Mouse (Mus musculus): ENCODE measurements around the gene Hsp90ab1. TPM values are rescaled to one million over a fixed set of nuclear protein-coding genes. Genes with fewer than 3 reads are reported as not detected.

Hsp90ab1 gene
- polyA plus RNA-seq, 1 experiment from 2014 or later: 2,187 TPM

- H3K4me3 ChIP-seq: peak overlapping the region; percentile 68
- no peaks in the 10 kb centered on the region for H3K9me3 ChIP-seq
- peaks cover 10% of the 10 kb centered on the region for H3K36me3 ChIP-seq (replicated peaks)
- peaks cover 92% of the 10 kb centered on the region for H3K4me1 ChIP-seq
- H3K27ac ChIP-seq (replicated peaks): peak overlapping the region; percentile 79
- WGBS: 39% methylated on average over 8 of the region's 8 CpGs
- DNase-seq (ENCODE audit: low spot score): no peak
- peaks cover 73% of the 10 kb centered on the region for H3K27me3 ChIP-seq (replicated peaks; ENCODE audit: low read depth, poor library complexity, severe bottlenecking)
These were observed 21.1 kb upstream of the Hsp90ab1 start for GRCm38 (mm10) chr17:45594195-45594594.

GRCm38 (mm10) chr17:45593479-45593878 lies 20.4 kb upstream of the Hsp90ab1 start:
- no peaks in the 10 kb centered on the region for H3K9me3 ChIP-seq
- peaks cover 17% of the 10 kb centered on the region for H3K36me3 ChIP-seq (replicated peaks)
- 11% methylated on average over 8 of the region's 8 CpGs for WGBS
- DNase-seq (ENCODE audit: low spot score): no peak
- peaks cover 66% of the 10 kb centered on the region for H3K27me3 ChIP-seq (replicated peaks; ENCODE audit: low read depth, poor library complexity, severe bottlenecking)
- H3K4me3 ChIP-seq: peak overlapping the region; percentile 68
- H3K4me1 ChIP-seq: peaks cover 86% of the 10 kb centered on the region
- H3K27ac ChIP-seq (replicated peaks): peak overlapping the region; percentile 53; the same call in 1 of the 2 replicates

- Histone ChIP-seq H3K9me3 (no peaks in the 10 kb centered on the region), H3K36me3 (replicated peaks) (peaks cover 23% of the 10 kb centered on the region), H3K4me1 (peaks cover 79% of the 10 kb centered on the region), H3K27me3 (replicated peaks; ENCODE audit: low read depth, poor library complexity, severe bottlenecking) (peaks cover 59% of the 10 kb centered on the region), H3K4me3 (peak overlapping the region; percentile 68), H3K27ac (replicated peaks) (peak overlapping the region; percentile 53)
- 42% methylated on average over 8 of the region's 8 CpGs for WGBS
- DNase-seq (ENCODE audit: low spot score): no peak
These were observed 19.7 kb upstream of the Hsp90ab1 start for GRCm38 (mm10) chr17:45592606-45593431.

GRCm38 (mm10) chr17:45591701-45592605 lies 18.9 kb upstream of the Hsp90ab1 start:
- WGBS: 44% methylated on average over 16 of the region's 16 CpGs
- no peaks in the 10 kb centered on the region; the same call in 1 of the 2 replicates for H3K9me3 ChIP-seq
- peaks cover 29% of the 10 kb centered on the region for H3K36me3 ChIP-seq (replicated peaks)
- no peak for DNase-seq (ENCODE audit: low spot score)
- H3K4me1 ChIP-seq: peaks cover 71% of the 10 kb centered on the region
- H3K27ac ChIP-seq (replicated peaks): peak overlapping the region; percentile 53
- peaks cover 51% of the 10 kb centered on the region for H3K27me3 ChIP-seq (replicated peaks; ENCODE audit: low read depth, poor library complexity, severe bottlenecking)
- H3K4me3 ChIP-seq: peak overlapping the region; percentile 68

- H3K4me1 ChIP-seq: peaks cover 66% of the 10 kb centered on the region
- WGBS: 63% methylated on average over 6 of the region's 6 CpGs
- no peak for DNase-seq (ENCODE audit: low spot score)
- H3K27ac ChIP-seq (replicated peaks): peak overlapping the region; percentile 40; the same call in 1 of the 2 replicates
- H3K27me3 ChIP-seq (replicated peaks; ENCODE audit: low read depth, poor library complexity, severe bottlenecking): peaks cover 36% of the 10 kb centered on the region
- peaks cover 38% of the 10 kb centered on the region for H3K36me3 ChIP-seq (replicated peaks)
- no peak overlapping the region for H3K4me3 ChIP-seq
- peaks cover 4% of the 10 kb centered on the region; the same call in 1 of the 2 replicates for H3K9me3 ChIP-seq
These were observed 17.3 kb upstream of the Hsp90ab1 start for GRCm38 (mm10) chr17:45590410-45590809.

- Histone ChIP-seq H3K27me3 (replicated peaks; ENCODE audit: low read depth, poor library complexity, severe bottlenecking) (peaks cover 30% of the 10 kb centered on the region), H3K27ac (replicated peaks) (0 out of 2 replicates have a peak overlapping the region, but pooled peaks have one; percentile 40), H3K36me3 (replicated peaks) (peaks cover 38% of the 10 kb centered on the region), H3K4me3 (no peak overlapping the region), H3K9me3 (peaks cover 4% of the 10 kb centered on the region; the same call in 1 of the 2 replicates), H3K4me1 (peaks cover 66% of the 10 kb centered on the region)
- no peak for DNase-seq (ENCODE audit: low spot score)
- 94% methylated on average over 8 of the region's 8 CpGs for WGBS
These were observed 16.8 kb upstream of the Hsp90ab1 start for GRCm38 (mm10) chr17:45589844-45590243.

GRCm38 (mm10) chr17:45589236-45589635 lies 16.2 kb upstream of the Hsp90ab1 start:
- 96% methylated on average over 7 of the region's 7 CpGs for WGBS
- Histone ChIP-seq H3K4me1 (peaks cover 66% of the 10 kb centered on the region), H3K4me3 (no peak overlapping the region), H3K36me3 (replicated peaks) (peaks cover 38% of the 10 kb centered on the region), H3K9me3 (peaks cover 4% of the 10 kb centered on the region; the same call in 1 of the 2 replicates), H3K27me3 (replicated peaks; ENCODE audit: low read depth, poor library complexity, severe bottlenecking) (peaks cover 24% of the 10 kb centered on the region), H3K27ac (replicated peaks) (no peak overlapping the region)
- DNase-seq (ENCODE audit: low spot score): no peak

- Histone ChIP-seq H3K27ac (replicated peaks) (no peak overlapping the region), H3K9me3 (peaks cover 4% of the 10 kb centered on the region; the same call in 1 of the 2 replicates), H3K4me3 (no peak overlapping the region), H3K4me1 (peaks cover 62% of the 10 kb centered on the region), H3K36me3 (replicated peaks) (peaks cover 38% of the 10 kb centered on the region), H3K27me3 (replicated peaks; ENCODE audit: low read depth, poor library complexity, severe bottlenecking) (peaks cover 15% of the 10 kb centered on the region)
- WGBS: 92% methylated on average over 7 of the region's 7 CpGs
- no peak for DNase-seq (ENCODE audit: low spot score)
These were observed 15.3 kb upstream of the Hsp90ab1 start for GRCm38 (mm10) chr17:45588370-45588769.

GRCm38 (mm10) chr17:45586449-45586837 lies 13.4 kb upstream of the Hsp90ab1 start:
- peak; percentile 50 for DNase-seq (ENCODE audit: low spot score)
- WGBS: 96% methylated on average over 3 of the region's 3 CpGs
- H3K27me3 ChIP-seq (replicated peaks; ENCODE audit: low read depth, poor library complexity, severe bottlenecking): no peaks in the 10 kb centered on the region
- no peak overlapping the region for H3K4me3 ChIP-seq
- peaks cover 4% of the 10 kb centered on the region; the same call in 1 of the 2 replicates for H3K9me3 ChIP-seq
- H3K36me3 ChIP-seq (replicated peaks): peaks cover 38% of the 10 kb centered on the region
- H3K4me1 ChIP-seq: peaks cover 46% of the 10 kb centered on the region
- H3K27ac ChIP-seq (replicated peaks): peak overlapping the region; percentile 87; the same call in 1 of the 2 replicates

- peaks cover 4% of the 10 kb centered on the region; the same call in 1 of the 2 replicates for H3K9me3 ChIP-seq
- H3K4me3 ChIP-seq: 0 out of 2 replicates have a peak overlapping the region, but pooled peaks have one; percentile 29
- H3K36me3 ChIP-seq (replicated peaks): peaks cover 38% of the 10 kb centered on the region
- WGBS: 55% methylated on average over 23 of the region's 23 CpGs
- H3K4me1 ChIP-seq: peaks cover 46% of the 10 kb centered on the region
- H3K27me3 ChIP-seq (replicated peaks; ENCODE audit: low read depth, poor library complexity, severe bottlenecking): no peaks in the 10 kb centered on the region
- H3K27ac ChIP-seq (replicated peaks): peak overlapping the region; percentile 87
- DNase-seq (ENCODE audit: low spot score): no peak
These were observed 12.8 kb upstream of the Hsp90ab1 start for GRCm38 (mm10) chr17:45585725-45586448.

GRCm38 (mm10) chr17:45584939-45585678 lies 12.0 kb upstream of the Hsp90ab1 start:
- H3K27ac ChIP-seq (replicated peaks): peak overlapping the region; percentile 87
- peaks cover 4% of the 10 kb centered on the region; the same call in 1 of the 2 replicates for H3K9me3 ChIP-seq
- DNase-seq (ENCODE audit: low spot score): peak; percentile 90
- H3K4me1 ChIP-seq: peaks cover 42% of the 10 kb centered on the region
- 8% methylated on average over 14 of the region's 14 CpGs for WGBS
- H3K4me3 ChIP-seq: peak overlapping the region; percentile 37
- peaks cover 37% of the 10 kb centered on the region for H3K36me3 ChIP-seq (replicated peaks)
- no peaks in the 10 kb centered on the region for H3K27me3 ChIP-seq (replicated peaks; ENCODE audit: low read depth, poor library complexity, severe bottlenecking)
